In the genomic region with DNA sequence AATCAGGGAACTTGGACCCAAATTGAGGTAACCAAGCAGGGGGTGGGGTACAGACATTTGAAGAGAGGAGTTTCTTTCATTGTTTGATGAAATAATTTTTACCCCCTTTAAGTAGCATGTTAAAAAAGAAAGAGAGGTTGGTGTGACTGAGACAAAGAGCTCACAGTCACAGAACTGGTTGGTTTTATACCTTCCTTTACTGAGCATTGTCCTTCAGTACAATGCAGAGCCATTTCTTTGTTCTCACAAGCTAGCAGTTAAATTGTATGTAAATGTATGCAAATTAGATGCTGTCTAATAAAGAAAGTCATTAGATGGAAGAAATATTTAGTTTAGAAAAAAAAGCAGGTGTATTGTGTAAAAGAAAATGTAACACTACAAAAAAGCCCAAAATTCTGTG, we compare ENCODE assay signal across 28 mouse cellular contexts.
DNase-seq lines count a peak whose midpoint lies in the region; ATAC-seq lines count a peak whose summit lies in the region.
"Had no signal": no experiment of that assay in that cellular context is flagged by ENCODE, and none has a peak within 500 bp of the region (broad histone marks: within the 10 kb centered on the region; RNA-seq: fewer than 3 reads in every experiment).

No protein-coding gene starts in this region.

- ATAC-seq in hindbrain, embryonic 16.5 days: no peak
- ATAC-seq in neural tube, embryonic 11.5 days (ENCODE audit: insufficient read depth, low FRiP score, low TSS enrichment): peak; percentile 67
- no peak for ATAC-seq in neural tube, embryonic 15.5 days (ENCODE audit: low FRiP score)
- peak; percentile 75 for ATAC-seq in forebrain, embryonic 16.5 days
- peak; percentile 80 for ATAC-seq in neural tube, embryonic 13.5 days (ENCODE audit: low read depth)
- no peak for ATAC-seq in cerebellum, adult (ENCODE audit: insufficient number of reproducible peaks, low FRiP score, low TSS enrichment)
- ATAC-seq: liver, embryonic 12.5 days; Patski had no signal

- no peak overlapping the region for H3K4me2 ChIP-seq in hindbrain, embryonic 16.5 days (ENCODE audit: low read length)
- no peak overlapping the region for H3K4me2 ChIP-seq in neural tube, embryonic 11.5 days (ENCODE audit: low read depth)
- no peak overlapping the region for H3K4me2 ChIP-seq in neural tube, embryonic 15.5 days
- H3K4me2 ChIP-seq in forebrain, embryonic 16.5 days (ENCODE audit: low read length): no peak overlapping the region
- H3K4me2 ChIP-seq in neural tube, embryonic 13.5 days: no peak overlapping the region
- H3K4me2 ChIP-seq: embryonic facial prominence, embryonic 15.5 days; heart, embryonic 13.5 days; kidney, embryonic 15.5 days; limb, embryonic 13.5 days; liver, embryonic 12.5 days had no signal

- peak overlapping the region; percentile 53 for H3K27ac ChIP-seq in hindbrain, embryonic 10.5 days
- no peak overlapping the region for H3K27ac ChIP-seq in hindbrain, embryonic 16.5 days (ENCODE audit: low read depth, low read length)
- no peak overlapping the region for H3K27ac ChIP-seq in neural tube, embryonic 11.5 days (ENCODE audit: low read depth, low read length)
- H3K27ac ChIP-seq in neural tube, embryonic 15.5 days (replicated peaks): no peak overlapping the region
- peak overlapping the region; percentile 65 for H3K27ac ChIP-seq in forebrain, embryonic 16.5 days (ENCODE audit: low read length)
- H3K27ac ChIP-seq in neural tube, embryonic 13.5 days (replicated peaks): peak overlapping the region; percentile 42; the same call in 1 of the 2 replicates
- H3K27ac ChIP-seq: embryonic facial prominence, embryonic 15.5 days; heart, adult 2 months; heart, embryonic 13.5 days; kidney, embryonic 15.5 days; limb, embryonic 13.5 days; liver, embryonic 12.5 days; stomach, postnatal 0 days had no signal

- no peak overlapping the region for H3K9ac ChIP-seq in hindbrain, embryonic 16.5 days (ENCODE audit: low read depth, low read length)
- H3K9ac ChIP-seq in neural tube, embryonic 11.5 days (ENCODE audit: low read length): no peak overlapping the region
- no peak overlapping the region for H3K9ac ChIP-seq in neural tube, embryonic 15.5 days (replicated peaks)
- no peak overlapping the region for H3K9ac ChIP-seq in forebrain, embryonic 16.5 days (replicated peaks; ENCODE audit: low read depth, low read length)
- H3K9ac ChIP-seq in neural tube, embryonic 13.5 days: no peak overlapping the region
- H3K9ac ChIP-seq: embryonic facial prominence, embryonic 15.5 days; heart, embryonic 13.5 days; kidney, embryonic 15.5 days; limb, embryonic 13.5 days; liver, embryonic 12.5 days had no signal

- H3K4me3 ChIP-seq in hindbrain, embryonic 10.5 days: no peak overlapping the region
- H3K4me3 ChIP-seq in hindbrain, embryonic 16.5 days (ENCODE audit: low read length): no peak overlapping the region
- no peak overlapping the region for H3K4me3 ChIP-seq in neural tube, embryonic 11.5 days (ENCODE audit: low read depth, low read length)
- no peak overlapping the region for H3K4me3 ChIP-seq in neural tube, embryonic 15.5 days (replicated peaks)
- H3K4me3 ChIP-seq in forebrain, embryonic 16.5 days (replicated peaks; ENCODE audit: low read length): no peak overlapping the region
- H3K4me3 ChIP-seq in neural tube, embryonic 13.5 days: no peak overlapping the region
- H3K4me3 ChIP-seq: embryonic facial prominence, embryonic 15.5 days; heart, adult 2 months; heart, embryonic 13.5 days; kidney, embryonic 15.5 days; limb, embryonic 13.5 days; liver, embryonic 12.5 days had no signal

- H3K36me3 ChIP-seq in hindbrain, embryonic 10.5 days: no peaks in the 10 kb centered on the region
- no peaks in the 10 kb centered on the region for H3K36me3 ChIP-seq in hindbrain, embryonic 16.5 days (ENCODE audit: control insufficient read depth, insufficient read depth, low read length)
- no peaks in the 10 kb centered on the region for H3K36me3 ChIP-seq in neural tube, embryonic 11.5 days (ENCODE audit: control insufficient read depth, insufficient read depth, low read length)
- H3K36me3 ChIP-seq in neural tube, embryonic 15.5 days: no peaks in the 10 kb centered on the region
- no peaks in the 10 kb centered on the region for H3K36me3 ChIP-seq in forebrain, embryonic 16.5 days (ENCODE audit: control insufficient read depth, insufficient read depth)
- H3K36me3 ChIP-seq in neural tube, embryonic 13.5 days: no peaks in the 10 kb centered on the region
- H3K36me3 ChIP-seq: embryonic facial prominence, embryonic 15.5 days; heart, embryonic 13.5 days; kidney, embryonic 15.5 days; limb, embryonic 13.5 days; liver, embryonic 12.5 days had no signal

- H3K4me1 ChIP-seq in hindbrain, embryonic 10.5 days (replicated peaks): 0 out of 2 replicates have a peak, but pooled peaks cover 7% of the 10 kb centered on the region
- no peaks in the 10 kb centered on the region for H3K4me1 ChIP-seq in hindbrain, embryonic 16.5 days (ENCODE audit: control insufficient read depth, insufficient read depth, low read depth, low read length)
- H3K4me1 ChIP-seq in neural tube, embryonic 11.5 days (ENCODE audit: control insufficient read depth, insufficient read depth, low read length): no peaks in the 10 kb centered on the region
- H3K4me1 ChIP-seq in neural tube, embryonic 15.5 days: no peaks in the 10 kb centered on the region
- peaks cover 11% of the 10 kb centered on the region for H3K4me1 ChIP-seq in forebrain, embryonic 16.5 days (replicated peaks; ENCODE audit: control insufficient read depth, insufficient read depth, low read length)
- 0 out of 2 replicates have a peak, but pooled peaks cover 10% of the 10 kb centered on the region for H3K4me1 ChIP-seq in neural tube, embryonic 13.5 days (replicated peaks)
- H3K4me1 ChIP-seq: embryonic facial prominence, embryonic 15.5 days; heart, embryonic 13.5 days; kidney, embryonic 15.5 days; limb, embryonic 13.5 days; liver, embryonic 12.5 days had no signal

- no peaks in the 10 kb centered on the region for H3K27me3 ChIP-seq in hindbrain, embryonic 10.5 days (ENCODE audit: insufficient read depth, poor library complexity, severe bottlenecking)
- no peaks in the 10 kb centered on the region for H3K27me3 ChIP-seq in hindbrain, embryonic 16.5 days (replicated peaks; ENCODE audit: control insufficient read depth, insufficient read depth, low read length)
- no peaks in the 10 kb centered on the region for H3K27me3 ChIP-seq in neural tube, embryonic 11.5 days (ENCODE audit: control insufficient read depth, insufficient read depth, low read length)
- H3K27me3 ChIP-seq in neural tube, embryonic 15.5 days (replicated peaks): no peaks in the 10 kb centered on the region
- no peaks in the 10 kb centered on the region for H3K27me3 ChIP-seq in forebrain, embryonic 16.5 days (replicated peaks; ENCODE audit: control insufficient read depth, insufficient read depth, low read length)
- no peaks in the 10 kb centered on the region for H3K27me3 ChIP-seq in neural tube, embryonic 13.5 days
- H3K27me3 ChIP-seq: embryonic facial prominence, embryonic 15.5 days; heart, embryonic 13.5 days; kidney, embryonic 15.5 days; limb, embryonic 13.5 days; liver, embryonic 12.5 days; Patski had no signal

- H3K9me3 ChIP-seq in hindbrain, embryonic 10.5 days: no peaks in the 10 kb centered on the region
- no peaks in the 10 kb centered on the region for H3K9me3 ChIP-seq in hindbrain, embryonic 16.5 days (ENCODE audit: control insufficient read depth, low read length)
- no peaks in the 10 kb centered on the region for H3K9me3 ChIP-seq in neural tube, embryonic 11.5 days (ENCODE audit: control insufficient read depth, low read length)
- no peaks in the 10 kb centered on the region for H3K9me3 ChIP-seq in neural tube, embryonic 15.5 days (replicated peaks)
- no peaks in the 10 kb centered on the region for H3K9me3 ChIP-seq in forebrain, embryonic 16.5 days (ENCODE audit: control insufficient read depth, low read length)
- no peaks in the 10 kb centered on the region for H3K9me3 ChIP-seq in neural tube, embryonic 13.5 days
- H3K9me3 ChIP-seq: embryonic facial prominence, embryonic 15.5 days; heart, embryonic 13.5 days; kidney, embryonic 15.5 days; limb, embryonic 13.5 days; liver, embryonic 12.5 days had no signal

- no peak for DNase-seq in hindbrain, embryonic 10.5 days (ENCODE audit: low spot score)
- DNase-seq in neural tube, embryonic 11.5 days (ENCODE audit: low spot score): no peak
- no peak for DNase-seq in lung, postnatal 14 days
- DNase-seq: adrenal gland, adult 2 months; cerebellum, adult 9-10 months; gastrocnemius, postnatal 14 days; heart, adult 2 months; heart, postnatal 14 days; kidney, adult 11 months; kidney, postnatal 36 days; layer of hippocampus, adult 9-11 months; lung, adult 18-20 months; lung, postnatal 10 days; right cerebral cortex, postnatal 14 days; thymus, adult 2 months; thymus, postnatal 4 days had no signal

Comparison
In these comparisons a context has a peak if more than half of its experiments do, and no peak if none do; other contexts are left out.
1. H3K27ac ChIP-seq: peak in hindbrain, embryonic 10.5 days (single experiment), forebrain, embryonic 16.5 days (single experiment) and neural tube, embryonic 13.5 days (single experiment); none in hindbrain, embryonic 16.5 days (single experiment), neural tube, embryonic 11.5 days (single experiment) and neural tube, embryonic 15.5 days (single experiment).
2. ATAC-seq: peak in neural tube, embryonic 11.5 days (single experiment), forebrain, embryonic 16.5 days (single experiment) and neural tube, embryonic 13.5 days (single experiment); none in hindbrain, embryonic 16.5 days (single experiment), neural tube, embryonic 15.5 days (single experiment) and cerebellum, adult (single experiment).